Mouse (Mus musculus): Measurements from ENCODE around the gene Cux2. TPM values are rescaled to one million over a fixed set of nuclear protein-coding genes. Genes with fewer than 3 reads are reported as not detected.

The Cux2 gene
- 6.6 and 8.0 TPM in 2 replicates for polyA plus RNA-seq (2016; fragmentation: Nextera tagmentation; extraction: Ambion mirVana)

GRCm38 (mm10) chr5:122050017-122050831 is at the start of gene Cux2:
Gene Cux2 (minus strand): TSS chr5:122050102.
- Histone ChIP-seq H3K36me3 (no peaks in the 10 kb centered on the region), H3K27me3 (ENCODE audit: insufficient read depth, poor library complexity, severe bottlenecking) (peaks cover 69% of the 10 kb centered on the region), H3K4me1 (peaks cover 52% of the 10 kb centered on the region), H3K4me3 (peak within 1 kb of the TSS; percentile 88), H3K9me3 (no peaks in the 10 kb centered on the region), H3K27ac (peak within 1 kb of the TSS; percentile 97)
- WGBS = 1% methylated on average over 90 of the region's 90 CpGs
- peak; percentile 87 for DNase-seq (ENCODE audit: low spot score)

- Histone ChIP-seq H3K27ac (peak overlapping the region; percentile 88), H3K4me1 (peaks cover 46% of the 10 kb centered on the region), H3K36me3 (0 out of 2 replicates have a peak, but pooled peaks cover 2% of the 10 kb centered on the region), H3K27me3 (ENCODE audit: insufficient read depth, poor library complexity, severe bottlenecking) (no peaks in the 10 kb centered on the region), H3K4me3 (peak overlapping the region; percentile 48), H3K9me3 (no peaks in the 10 kb centered on the region)
- DNase-seq (ENCODE audit: low spot score) = peak; percentile 92
- WGBS = 38% methylated on average over 10 of the region's 10 CpGs
These were observed 44.5 kb upstream of the Cux2 start for GRCm38 (mm10) chr5:122094439-122094838.

GRCm38 (mm10) chr5:122093734-122094133 is 43.8 kb upstream of the Cux2 start:
- 0 out of 2 replicates have a peak, but pooled peaks cover 2% of the 10 kb centered on the region for H3K36me3 ChIP-seq
- peak overlapping the region; percentile 48 for H3K4me3 ChIP-seq
- no peaks in the 10 kb centered on the region for H3K9me3 ChIP-seq
- no peaks in the 10 kb centered on the region for H3K27me3 ChIP-seq (ENCODE audit: insufficient read depth, poor library complexity, severe bottlenecking)
- H3K27ac ChIP-seq = peak overlapping the region; percentile 88
- H3K4me1 ChIP-seq = peaks cover 42% of the 10 kb centered on the region
- peak; percentile 75 for DNase-seq (ENCODE audit: low spot score)
- WGBS = 51% methylated on average over 14 of the region's 14 CpGs

- Histone ChIP-seq H3K27ac (peak overlapping the region; percentile 88), H3K9me3 (no peaks in the 10 kb centered on the region), H3K36me3 (0 out of 2 replicates have a peak, but pooled peaks cover 2% of the 10 kb centered on the region), H3K27me3 (ENCODE audit: insufficient read depth, poor library complexity, severe bottlenecking) (no peaks in the 10 kb centered on the region), H3K4me1 (peaks cover 35% of the 10 kb centered on the region), H3K4me3 (peak overlapping the region; percentile 48)
- WGBS = 47% methylated on average over 11 of the region's 11 CpGs
- peak; percentile 95 for DNase-seq (ENCODE audit: low spot score)
These were observed 42.9 kb upstream of the Cux2 start for GRCm38 (mm10) chr5:122092794-122093193.

GRCm38 (mm10) chr5:122091070-122091469 is 41.2 kb upstream of the Cux2 start:
- 27% methylated on average over 15 of the region's 15 CpGs for WGBS
- H3K4me1 ChIP-seq = peaks cover 37% of the 10 kb centered on the region
- DNase-seq (ENCODE audit: low spot score) = no peak
- H3K27ac ChIP-seq = peak overlapping the region; percentile 88; the same call in 1 of the 2 replicates
- no peaks in the 10 kb centered on the region for H3K9me3 ChIP-seq
- 0 out of 2 replicates have a peak, but pooled peaks cover 2% of the 10 kb centered on the region for H3K36me3 ChIP-seq
- no peak overlapping the region for H3K4me3 ChIP-seq
- H3K27me3 ChIP-seq (ENCODE audit: insufficient read depth, poor library complexity, severe bottlenecking) = no peaks in the 10 kb centered on the region

GRCm38 (mm10) chr5:122089664-122090063 is 39.8 kb upstream of the Cux2 start:
- Histone ChIP-seq H3K27me3 (ENCODE audit: insufficient read depth, poor library complexity, severe bottlenecking) (no peaks in the 10 kb centered on the region), H3K27ac (no peak overlapping the region), H3K36me3 (no peaks in the 10 kb centered on the region), H3K4me3 (no peak overlapping the region), H3K9me3 (no peaks in the 10 kb centered on the region), H3K4me1 (peaks cover 40% of the 10 kb centered on the region)
- DNase-seq (ENCODE audit: low spot score) = no peak
- 81% methylated on average over 8 of the region's 8 CpGs for WGBS

- Histone ChIP-seq H3K27me3 (ENCODE audit: insufficient read depth, poor library complexity, severe bottlenecking) (no peaks in the 10 kb centered on the region), H3K9me3 (no peaks in the 10 kb centered on the region), H3K4me3 (no peak overlapping the region), H3K36me3 (no peaks in the 10 kb centered on the region), H3K27ac (peak overlapping the region; percentile 36; the same call in 1 of the 2 replicates), H3K4me1 (peaks cover 32% of the 10 kb centered on the region)
- WGBS = 2% methylated on average over 5 of the region's 5 CpGs
- peak; percentile 94 for DNase-seq (ENCODE audit: low spot score)
These were observed 39.0 kb upstream of the Cux2 start for GRCm38 (mm10) chr5:122088917-122089316.

- 77% methylated on average over 3 of the region's 3 CpGs for WGBS
These were observed 36.2 kb upstream of the Cux2 start for GRCm38 (mm10) chr5:122086121-122086520.

GRCm38 (mm10) chr5:122085291-122085690 is 35.4 kb upstream of the Cux2 start:
- H3K27me3 ChIP-seq (ENCODE audit: insufficient read depth, poor library complexity, severe bottlenecking) = no peaks in the 10 kb centered on the region
- no peaks in the 10 kb centered on the region for H3K36me3 ChIP-seq
- no peak for DNase-seq (ENCODE audit: low spot score)
- peak overlapping the region; percentile 19 for H3K27ac ChIP-seq
- 0 out of 2 replicates have a peak, but pooled peaks cover 9% of the 10 kb centered on the region for H3K4me1 ChIP-seq
- no peaks in the 10 kb centered on the region for H3K9me3 ChIP-seq
- H3K4me3 ChIP-seq = no peak overlapping the region
- 69% methylated on average over 7 of the region's 7 CpGs for WGBS

More at GRCm38 (mm10) chr5:122086121-122086520, 36.2 kb upstream of the Cux2 start:
- no peak for DNase-seq (ENCODE audit: low spot score)
- Histone ChIP-seq H3K9me3 (no peaks in the 10 kb centered on the region), H3K36me3 (no peaks in the 10 kb centered on the region), H3K27ac (peak overlapping the region; percentile 19; the same call in 1 of the 2 replicates), H3K27me3 (ENCODE audit: insufficient read depth, poor library complexity, severe bottlenecking) (no peaks in the 10 kb centered on the region), H3K4me1 (peaks cover 12% of the 10 kb centered on the region; the same call in 1 of the 2 replicates), H3K4me3 (no peak overlapping the region)

GRCm38 (mm10) chr5:122084470-122084869 is 34.6 kb upstream of the Cux2 start:
- DNase-seq (ENCODE audit: low spot score) = no peak
- no peaks in the 10 kb centered on the region for H3K9me3 ChIP-seq
- WGBS = 59% methylated on average over 3 of the region's 3 CpGs
- no peak overlapping the region for H3K4me3 ChIP-seq
- H3K4me1 ChIP-seq = 0 out of 2 replicates have a peak, but pooled peaks cover 9% of the 10 kb centered on the region
- no peak overlapping the region for H3K27ac ChIP-seq
- no peaks in the 10 kb centered on the region for H3K27me3 ChIP-seq (ENCODE audit: insufficient read depth, poor library complexity, severe bottlenecking)
- no peaks in the 10 kb centered on the region for H3K36me3 ChIP-seq

GRCm38 (mm10) chr5:122083282-122083681 is 33.4 kb upstream of the Cux2 start:
- Histone ChIP-seq H3K9me3 (no peaks in the 10 kb centered on the region), H3K27me3 (ENCODE audit: insufficient read depth, poor library complexity, severe bottlenecking) (no peaks in the 10 kb centered on the region), H3K4me1 (0 out of 2 replicates have a peak, but pooled peaks cover 9% of the 10 kb centered on the region), H3K4me3 (no peak overlapping the region), H3K27ac (no peak overlapping the region), H3K36me3 (no peaks in the 10 kb centered on the region)
- DNase-seq (ENCODE audit: low spot score) = no peak
- 82% methylated on average over 2 of the region's 2 CpGs for WGBS

GRCm38 (mm10) chr5:122081471-122081870 is 31.6 kb upstream of the Cux2 start:
- 0 out of 2 replicates have a peak, but pooled peaks cover 12% of the 10 kb centered on the region for H3K4me1 ChIP-seq
- H3K9me3 ChIP-seq = no peaks in the 10 kb centered on the region
- no peak overlapping the region for H3K27ac ChIP-seq
- 90% methylated on average over 13 of the region's 13 CpGs for WGBS
- H3K27me3 ChIP-seq (ENCODE audit: insufficient read depth, poor library complexity, severe bottlenecking) = no peaks in the 10 kb centered on the region
- H3K36me3 ChIP-seq = no peaks in the 10 kb centered on the region
- DNase-seq (ENCODE audit: low spot score) = no peak
- no peak overlapping the region for H3K4me3 ChIP-seq

- Histone ChIP-seq H3K9me3 (no peaks in the 10 kb centered on the region), H3K4me3 (no peak overlapping the region), H3K36me3 (no peaks in the 10 kb centered on the region), H3K27ac (no peak overlapping the region), H3K4me1 (0 out of 2 replicates have a peak, but pooled peaks cover 11% of the 10 kb centered on the region), H3K27me3 (ENCODE audit: insufficient read depth, poor library complexity, severe bottlenecking) (no peaks in the 10 kb centered on the region)
- WGBS = 82% methylated on average over 11 of the region's 11 CpGs
- DNase-seq (ENCODE audit: low spot score) = no peak
These were observed 31.0 kb upstream of the Cux2 start for GRCm38 (mm10) chr5:122080930-122081329.
